Mouse (Mus musculus) frontal cortex, postnatal 14 days (tissue): ENCODE results near the gene Hcrt.

Source experiments
- DNase-seq, 2 experiments: peaks; one replicate each; pipeline ENCODE4 v3.0.0; 2022; ENCODE audit warnings: low spot score in 2 of 2

Hcrt gene

GRCm38 (mm10) chr11:100762831-100763230 is at the start of gene Hcrt:
TSS of gene Hcrt (minus strand) at chr11:100762931.
- DNase-seq: no peak

GRCm38 (mm10) chr11:100811132-100811531 is 48.4 kb upstream of the Hcrt start:
- DNase-seq: no peak

GRCm38 (mm10) chr11:100810516-100810915 is 47.8 kb upstream of the Hcrt start:
- DNase-seq: no peak

- DNase-seq: no peak
These were observed 43.9 kb upstream of the Hcrt start for GRCm38 (mm10) chr11:100806380-100807305.

- no peak for DNase-seq
These were observed 42.8 kb upstream of the Hcrt start for GRCm38 (mm10) chr11:100805535-100805934.

GRCm38 (mm10) chr11:100804409-100804808 is 41.7 kb upstream of the Hcrt start:
- no peak for DNase-seq

- DNase-seq: no peak
These were observed 36.7 kb upstream of the Hcrt start for GRCm38 (mm10) chr11:100799426-100799825.

- DNase-seq: no peak
These were observed 33.9 kb upstream of the Hcrt start for GRCm38 (mm10) chr11:100796585-100796984.

- no peak for DNase-seq
These were observed 32.7 kb upstream of the Hcrt start for GRCm38 (mm10) chr11:100795386-100795785.

- DNase-seq: no peak
These were observed 28.8 kb upstream of the Hcrt start for GRCm38 (mm10) chr11:100791457-100792049.

- peak; percentile 27 to 31 for DNase-seq
These were observed 27.9 kb upstream of the Hcrt start for GRCm38 (mm10) chr11:100790644-100791043.

- DNase-seq: no peak
These were observed 27.0 kb upstream of the Hcrt start for GRCm38 (mm10) chr11:100789702-100790101.

GRCm38 (mm10) chr11:100785774-100786173 is 23.0 kb upstream of the Hcrt start:
- no peak for DNase-seq

- DNase-seq: no peak
These were observed 21.6 kb upstream of the Hcrt start for GRCm38 (mm10) chr11:100784286-100784685.

- DNase-seq: no peak
These were observed 19.8 kb upstream of the Hcrt start for GRCm38 (mm10) chr11:100782568-100782967.

GRCm38 (mm10) chr11:100781763-100782475 is 19.2 kb upstream of the Hcrt start:
- DNase-seq: no peak

GRCm38 (mm10) chr11:100780247-100780646 is 17.5 kb upstream of the Hcrt start:
- DNase-seq: no peak

GRCm38 (mm10) chr11:100778069-100778468 is 15.3 kb upstream of the Hcrt start:
- DNase-seq: no peak

- no peak for DNase-seq
These were observed 13.2 kb upstream of the Hcrt start for GRCm38 (mm10) chr11:100775921-100776320.

GRCm38 (mm10) chr11:100774261-100774660 is 11.5 kb upstream of the Hcrt start:
- no peak for DNase-seq

GRCm38 (mm10) chr11:100770646-100771408 is 8.1 kb upstream of the Hcrt start, which contains the start of gene Ghdc:
TSS of gene Ghdc (minus strand) at chr11:100770957.
- peak in 1 of 2 experiments; percentile 63 for DNase-seq

GRCm38 (mm10) chr11:100769980-100770379 is 7.2 kb upstream of the Hcrt start:
- DNase-seq: no peak
